ENCODE assay signal across 8 mouse cellular contexts in genomic region chr11:16751457-16751982, GRCm38 (mm10). TPM values are rescaled to one million over a fixed set of nuclear protein-coding genes. Genes with fewer than 3 reads are reported as not detected.
DNase-seq lines count a peak whose midpoint lies in the region; ATAC-seq lines count a peak whose summit lies in the region.

No protein-coding gene starts in this region.

- H3K27me3 ChIP-seq in heart, embryonic 16.5 days (ENCODE audit: control insufficient read depth, insufficient read depth, low read length) = peaks cover 35% of the 10 kb centered on the region
- peaks cover 11% of the 10 kb centered on the region for H3K27me3 ChIP-seq in embryonic facial prominence, embryonic 14.5 days (replicated peaks; ENCODE audit: control insufficient read depth, insufficient read depth, low read length)
- H3K27me3 ChIP-seq in limb, embryonic 11.5 days (ENCODE audit: control insufficient read depth, insufficient read depth, low read length) = peaks cover 32% of the 10 kb centered on the region
- H3K27me3 ChIP-seq in midbrain, embryonic 13.5 days = peaks cover 48% of the 10 kb centered on the region

- H3K9me3 ChIP-seq in heart, embryonic 16.5 days (replicated peaks; ENCODE audit: control insufficient read depth, low read length) = no peaks in the 10 kb centered on the region
- H3K9me3 ChIP-seq in embryonic facial prominence, embryonic 14.5 days (ENCODE audit: control insufficient read depth, low read length) = no peaks in the 10 kb centered on the region
- no peaks in the 10 kb centered on the region for H3K9me3 ChIP-seq in limb, embryonic 11.5 days (ENCODE audit: control insufficient read depth, low read length)
- no peaks in the 10 kb centered on the region for H3K9me3 ChIP-seq in midbrain, embryonic 13.5 days

- H3K27ac ChIP-seq in heart, embryonic 16.5 days (ENCODE audit: low read length) = no peak overlapping the region
- no peak overlapping the region for H3K27ac ChIP-seq in embryonic facial prominence, embryonic 14.5 days (replicated peaks; ENCODE audit: low read depth, low read length)
- no peak overlapping the region for H3K27ac ChIP-seq in limb, embryonic 11.5 days (replicated peaks; ENCODE audit: low read depth, low read length)
- H3K27ac ChIP-seq in midbrain, embryonic 13.5 days = no peak overlapping the region

- no peak for DNase-seq in heart, adult 9 months (ENCODE audit: low spot score in 2 of 2)
- no peak for DNase-seq in embryonic facial prominence, embryonic 14.5 days (ENCODE audit: low spot score)
- no peak for DNase-seq in limb, embryonic 11.5 days (ENCODE audit: low spot score)
- DNase-seq in cerebellum, adult 9-10 months = no peak
- no peak for DNase-seq in Muller cell, postnatal 12 days (ENCODE audit: inconsistent ontology term)

- H3K4me3 ChIP-seq in heart, embryonic 16.5 days (ENCODE audit: low read length) = peak overlapping the region; percentile 76
- peak overlapping the region; percentile 76 for H3K4me3 ChIP-seq in embryonic facial prominence, embryonic 14.5 days (ENCODE audit: low read depth, low read length)
- peak overlapping the region; percentile 53 for H3K4me3 ChIP-seq in limb, embryonic 11.5 days (ENCODE audit: low read depth, low read length)
- H3K4me3 ChIP-seq in midbrain, embryonic 13.5 days (replicated peaks) = peak overlapping the region; percentile 57

- WGBS in heart, embryonic 16.5 days = 37% methylated on average over 7 of the region's 7 CpGs
- WGBS in embryonic facial prominence, embryonic 14.5 days = 39% methylated on average over 7 of the region's 7 CpGs
- 33% methylated on average over 7 of the region's 7 CpGs for WGBS in limb, embryonic 11.5 days
- 38% methylated on average over 7 of the region's 7 CpGs for WGBS in midbrain, embryonic 13.5 days

- no peak for ATAC-seq in heart, embryonic 16.5 days (replicated peaks; ENCODE audit: extremely low read depth, insufficient read depth, low FRiP score)
- no peak for ATAC-seq in embryonic facial prominence, embryonic 14.5 days (ENCODE audit: low read depth)
- no peak for ATAC-seq in limb, embryonic 11.5 days (ENCODE audit: insufficient number of reproducible peaks, low FRiP score, low TSS enrichment, low read depth)
- ATAC-seq in midbrain, embryonic 13.5 days = no peak
- no peak for ATAC-seq in erythroid progenitor cell, adult 5-6 weeks (replicated peaks; ENCODE audit: low FRiP score, poor library complexity, severe bottlenecking)

- H3K4me2 ChIP-seq in heart, embryonic 16.5 days (ENCODE audit: low read depth, low read length) = peak overlapping the region; percentile 79
- H3K4me2 ChIP-seq in embryonic facial prominence, embryonic 14.5 days (ENCODE audit: low read depth, low read length) = peak overlapping the region; percentile 89
- peak overlapping the region; percentile 92 for H3K4me2 ChIP-seq in limb, embryonic 11.5 days (ENCODE audit: low read depth, severe bottlenecking)
- peak overlapping the region; percentile 96 for H3K4me2 ChIP-seq in midbrain, embryonic 13.5 days (replicated peaks)

- H3K9ac ChIP-seq in heart, embryonic 16.5 days (ENCODE audit: low read length) = peak overlapping the region; percentile 73
- peak overlapping the region; percentile 77 for H3K9ac ChIP-seq in embryonic facial prominence, embryonic 14.5 days (ENCODE audit: low read depth, low read length)
- no peak overlapping the region for H3K9ac ChIP-seq in limb, embryonic 11.5 days (ENCODE audit: low read length)
- peak overlapping the region; percentile 36; the same call in 1 of the 2 replicates for H3K9ac ChIP-seq in midbrain, embryonic 13.5 days (replicated peaks)

- H3K4me1 ChIP-seq in heart, embryonic 16.5 days (ENCODE audit: control insufficient read depth, insufficient read depth, low read length) = peaks cover 5% of the 10 kb centered on the region; the same call in 1 of the 2 replicates
- H3K4me1 ChIP-seq in embryonic facial prominence, embryonic 14.5 days (ENCODE audit: control insufficient read depth, insufficient read depth, low read length) = peaks cover 3% of the 10 kb centered on the region; the same call in 1 of the 2 replicates
- H3K4me1 ChIP-seq in limb, embryonic 11.5 days (ENCODE audit: control insufficient read depth, insufficient read depth, low read length) = no peaks in the 10 kb centered on the region
- H3K4me1 ChIP-seq in midbrain, embryonic 13.5 days (replicated peaks) = peaks cover 17% of the 10 kb centered on the region

- H3K36me3 ChIP-seq in heart, embryonic 16.5 days (ENCODE audit: control insufficient read depth, insufficient read depth) = no peaks in the 10 kb centered on the region
- no peaks in the 10 kb centered on the region for H3K36me3 ChIP-seq in embryonic facial prominence, embryonic 14.5 days (ENCODE audit: control insufficient read depth, insufficient read depth, low read length)
- no peaks in the 10 kb centered on the region for H3K36me3 ChIP-seq in limb, embryonic 11.5 days (ENCODE audit: control insufficient read depth, insufficient read depth, low read length)
- H3K36me3 ChIP-seq in midbrain, embryonic 13.5 days = no peaks in the 10 kb centered on the region

RNA-seq across cellular contexts. Expression of gene Egfr, which starts 0.5 kb away (rescaled TPM):
- polyA plus RNA-seq in heart, embryonic 16.5 days (2015; fragmentation: Nextera tagmentation; extraction: Ambion mirVana) = 3.3 and 5.3 TPM in 2 replicates
- polyA plus RNA-seq in embryonic facial prominence, embryonic 14.5 days (2014; fragmentation: Nextera tagmentation; extraction: Ambion mirVana) = 25.4 and 27.0 TPM in 2 replicates
- 2.6 and 2.7 TPM in 2 replicates for polyA plus RNA-seq in limb, embryonic 11.5 days (2014; fragmentation: Nextera tagmentation; extraction: Ambion mirVana)
- polyA plus RNA-seq in midbrain, embryonic 13.5 days (2015; fragmentation: Nextera tagmentation; extraction: Ambion mirVana) = 1.5 and 1.7 TPM in 2 replicates
- 1.1 TPM in 1 of 2 replicates, not detected in the other for total RNA-seq in erythroid progenitor cell, adult 5-6 weeks (2015; ENCODE audit: low replicate concordance)
- 0.90 TPM in 1 of 2 replicates, not detected in the other for total RNA-seq in erythroid progenitor cell, adult 5-6 weeks (2017; ENCODE audit: low replicate concordance)
